Mouse (Mus musculus) spleen, adult 2 months (tissue): ENCODE results near the gene Zbtb8b. TPM values are rescaled to one million over a fixed set of nuclear protein-coding genes. Genes with fewer than 3 reads are reported as not detected.

Experiments
- DNase-seq, 2 experiments: peaks; one replicate each; pipeline versions ENCODE4 v3.0.0 to v3.0.0-alpha.2; 2012 to 2021; ENCODE audit warnings: low spot score in 2 of 2, low read depth in 1 of 2
- H3K27ac ChIP-seq: fragments of 200-500 bp; 2 replicates; pipeline ENCODE4 v1.5.1; 2012; ENCODE audit warnings: low read length, inconsistent platforms; ENCODE audit not compliant: insufficient read depth
- H3K27me3 ChIP-seq: fragments of 200-500 bp; 2 replicates; pipeline ENCODE4 v1.6.1; 2012; ENCODE audit warnings: mild to moderate bottlenecking, moderate library complexity, low read length, inconsistent platforms; ENCODE audit not compliant: control insufficient read depth, insufficient read depth
- H3K36me3 ChIP-seq: fragments of 200-500 bp; 2 replicates; pipeline ENCODE4 v1.6.1; 2012; ENCODE audit warnings: mild to moderate bottlenecking, low read length, inconsistent platforms; ENCODE audit not compliant: control insufficient read depth, insufficient read depth
- H3K4me1 ChIP-seq: fragments of 200-500 bp; 2 replicates; pipeline ENCODE4 v1.6.1; 2011; ENCODE audit warnings: inconsistent platforms; ENCODE audit not compliant: control insufficient read depth, insufficient read depth, insufficient read length
- H3K4me3 ChIP-seq: fragments of 200-500 bp; 2 replicates; pipeline ENCODE4 v1.5.1; 2011; ENCODE audit warnings: mild to moderate bottlenecking, inconsistent platforms; ENCODE audit not compliant: insufficient read depth, insufficient read length; ENCODE audit errors: extremely low read depth
- CTCF ChIP-seq: fragments of 200-500 bp; IDR thresholded peaks from 2 replicates; pipeline ENCODE4 v1.5.1; 2011; ENCODE audit warnings: mild to moderate bottlenecking, inconsistent platforms; ENCODE audit not compliant: insufficient read depth, insufficient read length, insufficient replicate concordance; ENCODE audit errors: extremely low read depth
- POLR2A ChIP-seq: fragments of 200-500 bp; IDR thresholded peaks from 2 replicates; pipeline ENCODE4 v1.6.1; 2011; ENCODE audit warnings: low read depth, low read length, inconsistent platforms
- WGBS: fragments of 180-500 bp; shearing (Covaris S2); methylation state at CpG from one replicate; pipeline ENCODE4 v1.1.7; 2018; 5-methylcytosine and 5-hydroxymethylcytosine counted together
- polyA plus RNA-seq: library from polyadenylated mRNA; depleted of rRNA; stranded (reverse); fragments of >200 nt; gene quantifications from 2 replicates; pipeline ENCODE4 v1.2.3, GENCODE M21; 2012

Zbtb8b gene
- polyA plus RNA-seq, 1 experiment, result not detected

GRCm38 (mm10) chr4:129451471-129452169 is 11.0 kb upstream of the Zbtb8b start:
- H3K36me3 ChIP-seq, result no peaks in the 10 kb centered on the region
- WGBS, result 76% methylated on average over 15 of the region's 15 CpGs
- no peak overlapping the region for H3K4me3 ChIP-seq
- H3K4me1 ChIP-seq, result no peaks in the 10 kb centered on the region
- H3K27me3 ChIP-seq, result no peaks in the 10 kb centered on the region
- H3K27ac ChIP-seq, result no peak overlapping the region
- TF ChIP-seq CTCF (no peak), POLR2A (no peak)
- DNase-seq, result no peak

- Histone ChIP-seq H3K27ac (no peak overlapping the region), H3K36me3 (no peaks in the 10 kb centered on the region), H3K4me3 (no peak overlapping the region), H3K4me1 (no peaks in the 10 kb centered on the region), H3K27me3 (no peaks in the 10 kb centered on the region)
- TF ChIP-seq CTCF (no peak), POLR2A (no peak)
- DNase-seq, result no peak
- WGBS, result 52% methylated on average over 2 of the region's 2 CpGs
These were observed 10.2 kb upstream of the Zbtb8b start for GRCm38 (mm10) chr4:129450851-129451250.

GRCm38 (mm10) chr4:129448713-129449112 is 8.1 kb upstream of the Zbtb8b start:
- WGBS, result 95% methylated on average over 6 of the region's 6 CpGs
- no peak for TF ChIP-seq CTCF
- TF ChIP-seq POLR2A, result no peak
- H3K27me3 ChIP-seq, result no peaks in the 10 kb centered on the region
- DNase-seq, result no peak
- H3K27ac ChIP-seq, result no peak overlapping the region
- no peaks in the 10 kb centered on the region for H3K36me3 ChIP-seq
- H3K4me1 ChIP-seq, result no peaks in the 10 kb centered on the region
- no peak overlapping the region for H3K4me3 ChIP-seq

GRCm38 (mm10) chr4:129447778-129448563 is 7.3 kb upstream of the Zbtb8b start:
- H3K4me1 ChIP-seq, result no peaks in the 10 kb centered on the region
- TF ChIP-seq POLR2A (no peak), CTCF (no peak)
- H3K36me3 ChIP-seq, result no peaks in the 10 kb centered on the region
- H3K27ac ChIP-seq, result no peak overlapping the region
- H3K27me3 ChIP-seq, result no peaks in the 10 kb centered on the region
- H3K4me3 ChIP-seq, result no peak overlapping the region
- WGBS, result 77% methylated on average over 11 of the region's 11 CpGs
- DNase-seq, result no peak

- 74% methylated on average over 8 of the region's 8 CpGs for WGBS
- H3K4me3 ChIP-seq, result no peak overlapping the region
- DNase-seq, result no peak
- peaks cover 3% of the 10 kb centered on the region for H3K27me3 ChIP-seq
- TF ChIP-seq CTCF, result no peak
- no peaks in the 10 kb centered on the region for H3K36me3 ChIP-seq
- H3K4me1 ChIP-seq, result no peaks in the 10 kb centered on the region
- no peak overlapping the region for H3K27ac ChIP-seq
These were observed 6.7 kb upstream of the Zbtb8b start for GRCm38 (mm10) chr4:129447360-129447759.

GRCm38 (mm10) chr4:129441145-129441544 is 492 bp upstream of the Zbtb8b start:
- TF ChIP-seq POLR2A, result no peak
- TF ChIP-seq CTCF, result no peak
- Histone ChIP-seq H3K4me3 (no peak overlapping the region), H3K4me1 (no peaks in the 10 kb centered on the region), H3K36me3 (no peaks in the 10 kb centered on the region), H3K27ac (no peak overlapping the region), H3K27me3 (peaks cover 18% of the 10 kb centered on the region)
- 37% methylated on average over 6 of the region's 6 CpGs for WGBS
- no peak for DNase-seq

- H3K27me3 ChIP-seq, result no peaks in the 10 kb centered on the region
- no peak for DNase-seq
- WGBS, result 89% methylated on average over 5 of the region's 5 CpGs
- H3K27ac ChIP-seq, result no peak overlapping the region
- H3K36me3 ChIP-seq, result no peaks in the 10 kb centered on the region
- TF ChIP-seq CTCF, result no peak
- no peak for TF ChIP-seq POLR2A
- H3K4me3 ChIP-seq, result no peak overlapping the region
- no peaks in the 10 kb centered on the region for H3K4me1 ChIP-seq
These were observed 22.3 kb downstream of the Zbtb8b start for GRCm38 (mm10) chr4:129418321-129418720.
